Comparison of ENCODE assay signal across 8 mouse cellular contexts in genomic region chr12:56301487-56302293, GRCm38 (mm10). TPM values are rescaled to one million over a fixed set of nuclear protein-coding genes. Genes with fewer than 3 reads are reported as not detected.
DNase-seq lines count a peak whose midpoint lies in the region; ATAC-seq and TF ChIP-seq lines count a peak whose summit lies in the region.

No protein-coding gene starts in this region.

- H3K9me3 ChIP-seq in heart, embryonic 12.5 days (replicated peaks): no peaks in the 10 kb centered on the region
- no peaks in the 10 kb centered on the region for H3K9me3 ChIP-seq in lung, embryonic 15.5 days

- peaks cover 10% of the 10 kb centered on the region; the same call in 1 of the 2 replicates for H3K4me1 ChIP-seq in heart, embryonic 12.5 days (replicated peaks)
- H3K4me1 ChIP-seq in bone marrow macrophage, adult 2 months (ENCODE audit: control insufficient read depth, insufficient read depth, low read length): no peaks in the 10 kb centered on the region
- H3K4me1 ChIP-seq in lung, embryonic 15.5 days: peaks cover 11% of the 10 kb centered on the region
- peaks cover 1% of the 10 kb centered on the region; the same call in 1 of the 2 replicates for H3K4me1 ChIP-seq in small intestine, adult 2 months (ENCODE audit: control insufficient read depth, insufficient read depth, insufficient read length, low read length)

- no peaks in the 10 kb centered on the region for H3K36me3 ChIP-seq in heart, embryonic 12.5 days
- H3K36me3 ChIP-seq in lung, embryonic 15.5 days: no peaks in the 10 kb centered on the region
- no peaks in the 10 kb centered on the region for H3K36me3 ChIP-seq in small intestine, adult 2 months (ENCODE audit: control insufficient read depth, insufficient read depth, low read length)

- H3K4me2 ChIP-seq in heart, embryonic 12.5 days: peak overlapping the region; percentile 82
- peak overlapping the region; percentile 64 for H3K4me2 ChIP-seq in lung, embryonic 15.5 days

- peak overlapping the region; percentile 44 for H3K4me3 ChIP-seq in heart, embryonic 12.5 days
- peak overlapping the region; percentile 20 for H3K4me3 ChIP-seq in bone marrow macrophage, adult 2 months (ENCODE audit: insufficient read depth, low read length)
- peak overlapping the region; percentile 33 for H3K4me3 ChIP-seq in lung, embryonic 15.5 days
- H3K4me3 ChIP-seq in small intestine, adult 2 months (ENCODE audit: low read depth, low read length): peak overlapping the region; percentile 19

- 11% methylated on average over 27 of the region's 27 CpGs for WGBS in heart, embryonic 12.5 days
- whole genome bisulfite sequencing in lung, embryonic 15.5 days: 8% methylated on average over 27 of the region's 27 CpGs
- WGBS in small intestine, adult 2 months: 18% methylated on average over 27 of the region's 27 CpGs

- TF ChIP-seq POLR2A in bone marrow macrophage, adult 2 months (IDR thresholded peaks at IDR 0.05; ENCODE audit: borderline replicate concordance, low read depth, low read length): no peak
- TF ChIP-seq POLR2A in small intestine, adult 2 months (IDR thresholded peaks at IDR 0.05; ENCODE audit: low read depth, low read length): no peak

- TF ChIP-seq CTCF in bone marrow macrophage, adult 2 months (IDR thresholded peaks at IDR 0.05; ENCODE audit: low read depth, low read length): no peak
- TF ChIP-seq CTCF in small intestine, adult 2 months (IDR thresholded peaks at IDR 0.05; ENCODE audit: extremely low read depth, insufficient read length, insufficient replicate concordance, low read depth, low read length): no peak

- H3K27ac ChIP-seq in heart, embryonic 12.5 days (ENCODE audit: poor library complexity, severe bottlenecking): no peak overlapping the region
- H3K27ac ChIP-seq in bone marrow macrophage, adult 2 months (ENCODE audit: insufficient read depth, low read depth, low read length): no peak overlapping the region
- H3K27ac ChIP-seq in lung, embryonic 15.5 days: peak overlapping the region; percentile 85
- no peak overlapping the region for H3K27ac ChIP-seq in small intestine, adult 2 months (ENCODE audit: insufficient read depth, low read depth, low read length)

- peaks cover 4% of the 10 kb centered on the region; the same call in 1 of the 2 replicates for H3K27me3 ChIP-seq in heart, embryonic 12.5 days (replicated peaks)
- H3K27me3 ChIP-seq in lung, embryonic 15.5 days: no peaks in the 10 kb centered on the region
- no peaks in the 10 kb centered on the region; the same call in 1 of the 2 replicates for H3K27me3 ChIP-seq in small intestine, adult 2 months (ENCODE audit: control insufficient read depth, insufficient read depth, low read length)

- peak overlapping the region; percentile 57 for H3K9ac ChIP-seq in heart, embryonic 12.5 days
- H3K9ac ChIP-seq in lung, embryonic 15.5 days: peak overlapping the region; percentile 23

- ATAC-seq in heart, embryonic 12.5 days (ENCODE audit: insufficient number of reproducible peaks, low FRiP score): no peak
- ATAC-seq in granulocyte monocyte progenitor cell, adult 5-6 weeks (replicated peaks; ENCODE audit: poor library complexity, severe bottlenecking): peak; percentile 55; the same call in 1 of the 2 replicates
- ATAC-seq in lung, embryonic 15.5 days (ENCODE audit: borderline replicate concordance, extremely low read depth, low FRiP score, low TSS enrichment): peak; percentile 36; the same call in 1 of the 2 replicates

- no peak for DNase-seq in heart, adult 9 months (ENCODE audit: low spot score in 2 of 2)
- no peak for DNase-seq in frontal cortex, postnatal 10 days (ENCODE audit: low spot score in 2 of 2)
- no peak for DNase-seq in adipocyte (ENCODE audit: low spot score)

RNA-seq across cellular contexts. Expression of gene Mbip, which starts 44.0 kb away (rescaled TPM):
- polyA plus RNA-seq in heart, embryonic 12.5 days (2016; fragmentation: Nextera tagmentation; extraction: Ambion mirVana): 22.3 and 23.3 TPM in 2 replicates
- 19.6 and 24.8 TPM in 2 replicates for polyA plus RNA-seq in bone marrow macrophage, adult 2 months (2012; ENCODE audit: insufficient read depth, insufficient read length, missing spikeins)
- 10.9 and 23.8 TPM in 2 replicates for total RNA-seq in granulocyte monocyte progenitor cell, adult 5-6 weeks (2014; fragmentation: Nextera tagmentation)
- total RNA-seq in granulocyte monocyte progenitor cell, adult 5-6 weeks (2017): 22.6 and 33.1 TPM in 2 replicates
- polyA plus RNA-seq in lung, embryonic 15.5 days (2015; fragmentation: Nextera tagmentation; extraction: Ambion mirVana): 183 and 192 TPM in 2 replicates
- polyA plus RNA-seq in small intestine, adult 2 months (2012; rRNA removed): 0.70 and 2.9 TPM in 2 replicates
